ENCODE assay signal across 8 mouse cellular contexts in the genomic region with DNA sequence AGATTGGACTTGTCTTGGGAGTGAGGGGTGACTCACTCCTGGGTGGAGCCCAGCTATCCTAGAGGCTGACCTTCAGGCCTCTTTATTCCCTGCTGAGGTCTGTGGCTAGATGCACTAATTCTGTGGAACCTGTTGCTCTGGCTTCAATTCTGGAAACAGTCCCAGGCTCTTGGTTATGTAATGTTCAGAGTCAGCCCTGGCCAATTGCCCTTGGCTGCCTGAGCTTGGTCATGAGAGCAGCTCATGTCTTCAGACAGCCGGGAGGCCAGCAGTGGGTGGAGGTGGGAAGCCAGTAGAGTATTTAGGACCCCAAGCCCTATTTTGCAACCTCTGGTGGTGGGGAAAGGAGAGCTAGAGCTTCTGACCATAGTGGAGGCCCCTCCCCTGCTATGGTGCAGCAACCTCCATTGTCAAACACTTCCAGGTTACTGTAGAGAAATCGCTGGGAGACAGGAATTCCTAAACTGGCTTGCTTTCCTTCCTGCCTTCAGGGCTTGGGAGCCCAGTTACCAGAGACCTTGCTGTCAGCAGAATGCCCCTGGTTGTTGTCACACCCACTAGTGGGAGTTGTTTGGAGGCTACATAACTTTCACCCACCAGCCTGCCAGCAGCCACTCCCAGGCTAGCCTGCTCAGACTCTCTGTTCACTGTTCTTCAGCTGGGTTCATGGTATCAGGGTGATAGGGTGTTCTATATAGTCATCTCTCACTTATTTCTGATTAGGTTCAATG. TPM values are rescaled to one million over a fixed set of nuclear protein-coding genes. Genes with fewer than 3 reads are reported as not detected.
DNase-seq lines count a peak whose midpoint lies in the region; ATAC-seq and TF ChIP-seq lines count a peak whose summit lies in the region.

No protein-coding gene starts in this region.

- H3K4me1 ChIP-seq in intestine, embryonic 14.5 days (replicated peaks; ENCODE audit: control insufficient read depth, insufficient read depth, low read length) = peaks cover 25% of the 10 kb centered on the region

- peak; percentile 83 for DNase-seq in MN1 (ENCODE audit: low spot score)
- DNase-seq in adrenal gland, postnatal 4 days (ENCODE audit: low spot score in 2 of 2) = peak; percentile 51 to 72
- DNase-seq in frontal cortex, postnatal 36 days (ENCODE audit: low spot score in 2 of 2) = peak; percentile 65 to 80
- DNase-seq in intestine, embryonic 14.5 days (ENCODE audit: low spot score) = no peak
- DNase-seq in left cerebral cortex, adult 2 months (ENCODE audit: extremely low spot score in 1 of 2, low spot score in 2 of 2) = peak; percentile 58 to 62
- peak; percentile 84 to 90 for DNase-seq in lung, postnatal 4 days
- peak; percentile 92 to 94 for DNase-seq in urinary bladder, postnatal 36 days (ENCODE audit: low spot score in 2 of 2)

- H3K27me3 ChIP-seq in intestine, embryonic 14.5 days (replicated peaks; ENCODE audit: control insufficient read depth, insufficient read depth, low read length) = no peaks in the 10 kb centered on the region

- intact Hi-C loops in left cerebral cortex, adult 2 months (cut with DNase I) = loop anchor here (5.0 kb wide), 1 partner anchor 38 kb away; the partner anchor contains the start of gene Timp3

- no peak overlapping the region for H3K4me2 ChIP-seq in intestine, embryonic 14.5 days (ENCODE audit: low read length)

- no peaks in the 10 kb centered on the region for H3K9me3 ChIP-seq in intestine, embryonic 14.5 days (ENCODE audit: control insufficient read depth, low read length)

- WGBS in intestine, embryonic 14.5 days = 44% methylated on average over 2 of the region's 2 CpGs

- peaks cover 7% of the 10 kb centered on the region; the same call in 1 of the 2 replicates for H3K36me3 ChIP-seq in intestine, embryonic 14.5 days (ENCODE audit: control insufficient read depth, insufficient read depth, low read length)

- ATAC-seq in intestine, embryonic 14.5 days (replicated peaks; ENCODE audit: low FRiP score, low TSS enrichment, low read depth) = 0 out of 2 replicates have a peak, but pooled peaks have one; percentile 29
- no peak for ATAC-seq in inflammation-experienced regulatory T-cells, adult 6 months

- H3K27ac ChIP-seq in intestine, embryonic 14.5 days (ENCODE audit: low read depth) = peak overlapping the region; percentile 27; the same call in 1 of the 2 replicates
- peak overlapping the region; percentile 81 for H3K27ac ChIP-seq in left cerebral cortex, adult 2 months

- no peak for TF ChIP-seq CTCF in left cerebral cortex, adult 2 months (IDR thresholded peaks at IDR 0.05)

- H3K4me3 ChIP-seq in intestine, embryonic 14.5 days (ENCODE audit: low read depth, low read length) = no peak overlapping the region
- H3K4me3 ChIP-seq in left cerebral cortex, adult 2 months = no peak overlapping the region

- H3K9ac ChIP-seq in intestine, embryonic 14.5 days (ENCODE audit: low read length) = no peak overlapping the region

RNA-seq across cellular contexts. Expression of gene Timp3, which starts 39.6 kb away (rescaled TPM):
- 100 to 1,000 TPM; 314 to 316 TPM for total RNA-seq in adrenal gland, postnatal 4 days (2021)
- 58.4 and 68.4 TPM in 2 replicates for polyA plus RNA-seq in intestine, embryonic 14.5 days (2014; fragmentation: Nextera tagmentation; extraction: Ambion mirVana)
- total RNA-seq in left cerebral cortex, adult 2 months (2021) = 10 to 100 TPM; 63.7 to 64.9 TPM
- not detected for polyA plus RNA-seq in inflammation-experienced regulatory T-cells, adult 6 months (2017; shearing (Covaris generic))

Comparison
In these comparisons a context has a peak if more than half of its experiments do, and no peak if none do; other contexts are left out.
1. RNA of gene Timp3, which starts 39.6 kb away (total RNA-seq): 314 to 316 TPM in adrenal gland, postnatal 4 days; 63.7 to 64.9 TPM in left cerebral cortex, adult 2 months; every median in the first group is over 4 times any median in the second.